Mouse (Mus musculus): ENCODE measurements around the gene Poln.

The Poln gene

DNA sequence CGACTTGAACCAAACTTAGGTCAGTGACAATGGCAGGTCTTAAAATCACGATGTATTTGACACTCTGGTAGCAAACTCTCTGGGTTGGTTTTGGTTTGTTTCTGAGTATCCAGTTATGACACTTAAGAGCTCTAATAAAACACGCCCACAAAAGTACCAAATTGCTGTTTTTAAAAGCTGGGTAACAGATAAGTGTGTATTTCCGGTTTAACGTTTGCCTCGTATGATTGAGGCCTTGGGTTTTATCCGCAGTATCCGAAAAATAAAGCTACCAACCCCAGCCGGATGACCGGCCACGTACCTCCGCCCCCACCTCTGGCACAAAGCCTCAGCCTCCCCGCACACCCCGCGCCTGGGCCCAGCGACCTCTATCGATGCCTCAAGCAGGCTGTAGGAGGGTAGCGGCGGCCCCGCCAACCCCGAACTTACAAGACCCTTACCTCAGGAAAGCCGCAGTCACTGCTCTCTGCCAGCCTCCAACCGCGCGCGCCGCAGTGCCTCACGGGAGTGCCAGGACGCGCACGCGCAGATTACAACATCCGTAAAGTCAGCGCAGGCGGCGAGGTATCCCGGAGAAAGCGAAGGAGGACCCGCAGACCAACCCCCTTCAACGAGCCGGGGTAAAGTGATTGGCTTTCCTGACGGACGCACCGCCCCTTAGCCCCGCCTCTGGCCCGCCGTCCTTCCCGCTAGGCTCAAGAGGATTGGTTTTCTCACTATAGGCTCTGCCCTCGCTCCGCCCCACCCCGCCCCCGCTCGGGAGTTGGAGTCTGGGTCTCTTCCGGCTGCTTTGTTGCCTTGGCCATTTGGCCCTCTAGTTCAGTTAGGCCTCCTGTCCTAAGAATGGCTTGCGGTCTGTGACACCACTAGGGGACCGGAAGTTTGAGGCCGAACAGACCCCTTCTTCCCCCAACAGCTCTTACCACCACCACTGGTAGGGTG is at the start of gene Poln, which contains the start of gene Haus3:
Poln (minus strand) TSS at position 499 of the 942 bp plus-strand sequence.
Haus3 (minus strand) TSS at position 578 of the 942 bp plus-strand sequence.
- peak; percentile 98 for DNase-seq

DNA sequence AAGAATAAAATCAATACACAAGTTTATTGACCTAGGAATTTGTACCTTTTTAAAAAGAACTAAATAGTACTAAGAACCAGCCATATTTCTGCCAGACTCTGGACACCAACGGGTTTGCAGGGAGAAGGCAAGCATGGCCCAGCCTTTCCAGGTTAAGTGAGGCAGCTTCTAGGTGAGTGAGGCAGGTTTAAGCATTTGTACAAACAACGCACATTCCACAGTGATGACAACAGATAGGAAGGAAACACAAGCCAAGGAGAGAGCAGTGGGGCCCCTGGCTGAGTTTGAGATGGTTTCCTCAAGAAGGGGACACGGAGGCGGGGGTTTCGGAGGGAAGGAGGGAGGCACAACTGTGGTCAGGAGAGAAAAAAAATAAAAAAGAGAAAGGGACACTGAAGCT is 49.4 kb upstream of the Poln start:
- no peak for DNase-seq

DNA sequence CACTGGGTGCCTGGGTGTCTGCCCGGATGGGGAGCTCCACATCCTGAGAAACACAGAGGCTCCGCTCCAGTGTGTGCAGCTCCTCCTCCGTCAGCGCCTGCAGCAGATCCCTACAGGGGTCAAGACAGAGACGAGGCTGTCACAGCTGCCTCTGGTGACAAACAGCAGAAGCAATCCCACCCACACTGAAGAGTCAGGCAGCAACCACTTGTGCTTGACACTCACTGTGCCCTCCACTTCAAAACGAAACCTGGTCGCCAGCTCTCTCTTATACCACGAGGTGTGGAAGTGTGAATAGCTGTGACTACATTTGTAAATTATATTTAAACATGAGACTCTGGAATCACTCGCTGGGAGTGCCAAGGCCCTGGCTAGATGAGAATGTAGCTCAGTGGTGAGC is 48.5 kb upstream of the Poln start:
- DNase-seq: no peak

DNA sequence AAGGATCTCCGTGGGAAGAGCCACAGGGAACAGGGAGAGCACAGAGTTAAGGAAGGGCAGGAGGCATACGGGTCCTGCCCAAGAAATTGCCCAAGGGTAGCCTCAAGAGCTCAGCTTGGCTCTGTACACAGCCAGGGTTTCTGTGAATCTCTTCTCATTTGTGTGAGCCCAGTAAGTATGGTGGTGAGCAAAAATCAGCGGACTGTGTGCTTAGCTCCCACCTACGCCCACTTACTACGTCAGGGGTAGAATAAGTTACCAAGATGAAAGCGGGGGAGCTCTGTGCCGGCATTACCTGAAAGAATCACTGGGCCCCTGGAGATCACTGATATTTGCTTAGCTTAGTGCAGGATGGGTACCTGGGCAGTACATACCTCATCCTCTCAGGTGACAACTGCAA is 46.8 kb upstream of the Poln start:
- no peak for DNase-seq

DNA sequence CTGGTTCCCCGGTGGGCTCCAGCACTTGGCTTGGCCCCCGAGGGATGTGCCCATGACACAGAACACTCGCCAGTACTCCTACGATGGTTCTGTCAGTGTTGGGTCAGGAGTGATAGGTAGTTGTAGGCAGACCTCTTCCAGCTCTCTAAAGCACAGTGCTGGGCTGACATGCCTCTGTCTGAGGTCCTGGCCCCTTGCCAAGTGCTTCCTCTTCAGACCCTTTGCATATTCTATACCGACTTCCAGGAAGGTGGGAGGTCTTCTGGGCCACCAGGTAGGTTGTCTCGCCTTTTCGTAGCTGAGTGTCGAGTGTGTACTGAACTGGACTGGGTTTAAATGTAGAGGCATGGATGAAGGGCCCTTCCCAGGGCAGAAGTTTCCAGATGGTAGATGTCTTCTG is 44.4 kb upstream of the Poln start:
- DNase-seq: no peak

DNA sequence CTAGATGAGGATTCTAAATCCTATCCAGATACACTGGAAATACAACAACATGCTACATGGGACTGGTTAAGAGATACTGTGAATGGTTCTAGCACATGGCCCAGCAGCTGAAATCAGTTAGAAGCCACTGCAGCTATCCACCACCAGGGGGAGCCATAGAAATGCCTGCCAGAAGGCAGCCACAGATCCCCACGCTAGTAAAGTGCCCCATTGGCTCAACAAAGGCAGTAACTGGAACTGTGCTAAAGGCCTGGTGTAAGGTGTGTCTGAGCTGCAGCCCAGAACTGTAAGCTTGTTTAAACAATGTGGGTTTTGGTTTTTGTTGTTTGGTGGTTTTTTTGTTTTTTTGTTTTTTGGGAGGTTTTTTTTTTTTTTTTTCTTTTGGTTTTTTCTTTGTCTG is 41.0 kb upstream of the Poln start:
- DNase-seq: peak; percentile 76

DNA sequence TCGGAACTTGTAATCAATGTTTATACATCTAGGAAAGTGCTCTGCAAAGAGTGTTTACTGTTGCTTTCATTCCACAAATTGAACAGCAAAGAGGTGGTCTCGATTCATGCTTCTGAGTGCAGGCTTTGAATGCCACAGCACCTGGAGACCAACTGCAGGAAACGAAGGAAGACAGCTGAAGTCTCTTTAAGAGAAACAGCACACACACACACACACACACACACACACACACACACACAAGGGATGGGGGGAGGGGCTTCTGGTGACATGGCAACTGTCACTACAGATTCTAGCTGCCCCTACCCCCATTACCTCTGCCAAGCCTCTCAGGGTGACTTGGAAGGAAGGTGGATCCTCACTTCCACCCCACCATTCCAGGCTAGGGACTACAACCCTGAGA is 38.3 kb upstream of the Poln start:
- DNase-seq: no peak

DNA sequence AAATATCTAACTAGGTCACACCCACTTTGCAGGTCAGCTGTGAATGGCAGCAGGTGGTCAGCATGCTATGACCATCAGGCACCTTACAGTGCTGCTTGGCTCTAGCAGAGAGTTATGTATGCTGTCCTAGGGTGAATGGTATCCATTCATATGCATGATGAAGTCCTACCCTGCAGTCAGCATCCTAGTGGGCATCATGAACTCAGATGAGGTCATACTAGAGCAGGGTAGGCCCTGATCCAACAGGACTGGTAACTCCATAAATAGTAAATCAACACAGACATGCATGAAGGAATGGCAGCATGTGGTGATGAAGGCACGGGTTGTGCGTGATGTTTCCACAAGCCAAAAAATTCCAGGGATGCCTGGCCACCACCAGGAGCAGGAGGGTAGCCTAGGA is 36.5 kb upstream of the Poln start:
- DNase-seq: no peak

DNA sequence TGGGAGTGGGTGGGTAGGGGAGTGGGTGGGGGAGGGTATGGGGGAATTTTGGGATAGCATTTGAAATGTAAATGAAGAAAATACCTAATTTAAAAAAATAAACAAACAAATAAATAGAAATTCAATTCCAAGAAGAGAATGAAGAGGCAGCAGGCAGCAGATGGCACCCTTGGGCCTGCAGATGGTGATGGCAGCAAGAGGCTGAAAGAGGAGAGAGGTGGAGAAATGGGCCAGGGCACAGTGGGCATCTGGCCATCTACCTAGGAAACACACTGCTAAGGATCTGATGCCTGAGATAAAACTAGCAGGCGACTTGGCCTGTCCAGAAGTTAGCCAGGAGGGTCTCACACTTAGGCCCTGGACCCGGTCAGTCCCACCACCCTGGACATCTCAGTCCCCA is 35.7 kb upstream of the Poln start:
- DNase-seq: no peak

DNA sequence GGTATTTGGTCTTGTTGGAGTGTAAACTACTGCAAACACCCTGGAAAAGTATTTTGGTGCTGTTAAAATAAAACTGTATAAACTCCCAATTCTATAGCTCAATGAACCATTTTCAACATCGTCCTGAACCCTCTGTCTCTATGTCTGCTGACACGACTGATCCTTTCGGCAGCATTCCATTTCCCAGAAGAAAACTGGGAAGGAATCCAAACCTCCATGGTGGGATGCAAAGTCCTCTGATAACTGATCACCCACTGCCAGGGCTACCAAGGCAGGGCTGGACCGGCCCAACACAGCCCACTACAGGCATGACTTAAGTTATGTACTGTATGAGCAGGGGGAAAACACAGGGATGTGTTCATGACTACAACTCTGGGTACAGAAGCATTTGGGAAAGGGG is 32.8 kb upstream of the Poln start:
- peak; percentile 51 for DNase-seq

DNA sequence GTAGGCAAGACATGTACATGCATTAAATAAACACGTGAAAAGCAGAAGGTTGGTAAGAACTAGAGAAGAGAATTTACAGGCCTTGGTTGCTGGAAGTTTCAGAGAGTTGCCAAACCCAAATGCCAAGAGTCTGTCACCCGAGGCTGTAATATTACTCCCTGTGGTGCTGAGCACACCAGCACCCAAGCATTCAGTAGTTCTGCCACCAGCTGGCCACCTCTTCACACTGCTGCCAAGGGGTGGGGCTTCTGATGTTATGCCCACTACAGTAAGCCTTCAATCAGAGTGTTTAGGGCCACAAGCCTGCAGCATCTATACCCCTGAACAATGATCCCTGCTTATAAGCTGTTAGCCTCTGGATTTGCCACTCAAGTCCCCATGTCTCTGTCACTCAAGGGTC is 32.1 kb upstream of the Poln start:
- DNase-seq: peak; percentile 49

DNA sequence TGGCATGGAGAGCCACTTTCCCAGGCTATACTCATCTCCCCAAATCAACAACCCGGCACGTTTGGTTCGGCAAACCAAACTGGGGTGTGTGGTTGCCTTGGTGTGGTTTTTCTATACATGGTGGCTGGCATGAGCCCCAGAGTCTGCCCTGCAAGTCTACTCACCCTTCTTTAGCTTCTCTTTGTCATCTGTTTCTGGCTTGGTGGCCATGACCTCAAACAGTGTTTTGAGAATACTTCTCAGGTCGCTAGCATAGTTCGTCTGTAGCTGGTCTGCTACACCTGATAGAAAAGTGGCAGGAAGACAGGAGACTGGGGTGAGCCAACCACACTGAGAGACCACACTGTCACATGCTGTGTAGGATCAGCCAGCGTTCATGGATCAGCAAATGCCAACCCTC is 29.4 kb upstream of the Poln start:
- DNase-seq: no peak

DNA sequence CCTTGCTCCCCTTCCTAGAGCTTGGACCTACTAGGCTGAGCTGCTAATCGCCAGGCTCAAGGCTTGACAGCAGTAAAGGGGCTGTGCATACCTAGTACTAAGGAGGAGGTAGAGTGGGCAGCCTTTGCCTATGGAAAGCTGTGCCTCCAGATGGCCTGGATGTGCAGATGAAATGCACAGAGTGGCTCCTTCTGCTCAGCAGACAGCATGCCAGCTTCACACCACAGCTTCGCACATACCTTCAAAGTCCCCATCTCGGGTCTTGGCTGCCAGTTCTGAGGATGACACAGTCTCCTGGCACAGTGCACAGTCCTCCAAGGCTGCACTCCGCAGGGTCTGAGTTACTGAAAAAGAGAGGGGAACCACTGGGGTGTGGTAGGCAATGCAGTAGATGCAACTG is 28.0 kb upstream of the Poln start:
- no peak for DNase-seq

DNA sequence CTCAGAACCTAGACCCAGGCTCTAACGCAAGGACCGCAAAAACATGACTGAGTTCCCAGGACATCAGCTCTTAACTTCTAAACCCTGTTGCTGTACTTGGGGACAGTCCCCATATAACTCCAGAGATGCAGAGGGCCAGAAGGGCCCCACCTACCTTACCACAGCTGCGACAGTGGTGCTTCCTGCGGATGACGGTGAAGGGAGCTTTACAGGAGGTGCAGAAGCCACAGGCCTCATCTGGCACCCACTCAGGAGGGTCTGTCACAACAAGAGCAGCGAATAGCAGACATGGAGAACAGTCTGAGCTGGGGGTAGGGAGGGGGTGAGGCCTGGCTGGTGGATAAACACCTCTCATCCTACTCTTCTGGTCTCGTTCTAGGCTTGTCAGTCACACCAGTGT is 27.2 kb upstream of the Poln start:
- no peak for DNase-seq

DNA sequence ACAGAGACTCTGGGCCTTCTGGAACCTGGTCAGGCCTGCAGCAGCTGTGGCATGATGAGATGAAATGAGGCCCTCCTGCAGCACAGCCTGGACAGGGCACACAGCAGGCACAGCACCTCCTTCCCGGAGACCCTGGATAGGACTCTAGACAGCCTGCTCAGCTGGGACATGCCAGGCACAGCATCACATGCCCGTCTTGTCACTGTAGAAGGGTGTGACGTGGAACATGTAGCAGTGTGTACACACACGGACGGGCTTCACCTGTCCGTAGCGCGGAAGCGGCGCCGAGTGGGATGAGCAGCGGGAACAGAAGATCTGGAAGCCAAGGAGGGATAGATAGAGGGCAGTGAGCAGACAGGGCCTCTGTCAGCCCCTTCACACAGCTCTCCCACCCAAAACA is 26.5 kb upstream of the Poln start:
- no peak for DNase-seq

DNA sequence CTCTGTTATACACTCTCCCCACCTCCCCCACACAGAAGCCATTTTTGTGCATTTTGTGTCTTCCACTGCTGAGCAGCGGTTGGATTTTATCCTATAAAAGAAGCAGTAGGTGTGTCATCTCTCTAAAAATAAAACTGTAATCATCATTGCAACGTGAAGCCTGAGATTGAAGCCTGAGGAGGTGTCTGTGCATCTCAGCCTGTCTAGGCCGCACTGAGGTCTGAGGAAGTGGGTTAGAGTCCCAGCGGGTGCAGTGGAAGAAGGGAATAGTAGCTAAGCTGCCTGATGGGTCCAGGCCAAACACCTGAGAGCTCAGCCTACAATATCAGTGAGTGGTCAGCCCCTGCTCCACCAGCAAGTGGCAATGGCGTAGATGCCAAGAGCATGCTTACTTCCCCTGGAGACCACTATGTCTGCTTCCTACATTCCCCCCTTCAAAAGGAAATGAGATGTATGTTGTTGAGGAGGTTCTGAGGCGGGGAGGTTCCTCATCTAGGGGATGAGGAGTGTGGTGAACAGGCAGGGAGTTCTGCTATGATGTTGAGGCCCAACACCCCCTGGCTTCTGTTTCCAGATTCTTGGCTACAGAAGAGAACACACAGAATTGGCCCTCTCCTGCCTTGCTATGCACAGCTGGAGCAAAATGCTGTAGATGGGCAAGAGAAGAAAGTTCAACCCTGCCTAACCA is 25.9 kb upstream of the Poln start:
- DNase-seq: no peak

DNA sequence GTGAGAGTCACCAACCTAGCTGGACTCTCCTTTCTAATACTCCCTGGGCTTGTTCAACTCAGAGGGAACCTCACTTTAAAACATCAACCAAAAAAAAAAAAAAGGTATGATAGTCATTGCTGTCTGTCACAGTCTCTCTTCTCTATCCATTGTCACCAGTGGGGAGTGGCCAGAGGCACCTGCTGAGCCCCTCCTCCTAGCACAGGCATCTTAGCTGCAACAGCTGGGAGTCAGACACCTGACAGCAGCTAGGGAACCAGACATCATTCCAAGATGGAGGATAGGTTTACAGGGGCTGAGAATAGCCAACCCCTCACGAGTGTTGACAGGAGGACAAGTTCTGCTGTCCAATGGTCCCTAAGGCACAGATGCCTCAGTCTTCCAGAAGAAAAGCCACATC is 25.2 kb upstream of the Poln start:
- DNase-seq: no peak

DNA sequence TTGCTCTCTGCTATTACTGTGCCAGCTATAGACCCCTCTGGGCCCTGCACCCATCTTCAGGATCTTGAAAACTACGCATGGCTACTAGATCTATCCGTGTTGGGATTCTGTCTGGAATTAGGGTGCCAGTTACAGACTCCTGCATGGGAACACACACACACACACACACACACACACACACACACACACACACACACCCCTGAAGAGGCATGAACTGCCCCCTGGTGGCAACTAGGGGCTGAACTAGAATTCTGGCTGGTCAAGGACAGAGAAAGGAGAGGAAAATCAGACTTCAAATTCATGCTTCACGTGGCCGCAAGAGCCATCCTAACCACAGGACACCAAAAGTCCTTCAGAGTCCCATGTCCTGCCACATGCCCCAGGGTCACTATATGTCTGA is 22.6 kb upstream of the Poln start:
- peak; percentile 42 for DNase-seq

DNA sequence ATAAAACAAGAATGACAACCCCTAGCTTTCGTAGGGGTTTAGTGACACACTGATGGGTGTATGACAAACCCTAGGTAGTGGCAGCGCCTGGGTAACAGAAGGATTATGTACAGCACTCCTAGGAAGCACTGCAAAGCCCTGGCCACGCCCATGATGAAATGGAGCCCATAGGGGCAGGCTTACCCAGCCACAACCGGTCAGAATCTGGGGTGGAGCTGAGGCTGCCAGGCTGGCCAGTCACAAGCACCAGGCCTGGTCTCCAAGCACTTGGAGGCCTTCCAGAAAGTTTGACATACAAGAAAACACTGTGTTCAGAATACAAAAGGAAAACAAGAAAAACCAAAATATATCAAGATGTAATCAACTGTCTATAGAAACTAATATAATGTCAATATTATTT is 21.8 kb upstream of the Poln start:
- DNase-seq: peak; percentile 74

DNA sequence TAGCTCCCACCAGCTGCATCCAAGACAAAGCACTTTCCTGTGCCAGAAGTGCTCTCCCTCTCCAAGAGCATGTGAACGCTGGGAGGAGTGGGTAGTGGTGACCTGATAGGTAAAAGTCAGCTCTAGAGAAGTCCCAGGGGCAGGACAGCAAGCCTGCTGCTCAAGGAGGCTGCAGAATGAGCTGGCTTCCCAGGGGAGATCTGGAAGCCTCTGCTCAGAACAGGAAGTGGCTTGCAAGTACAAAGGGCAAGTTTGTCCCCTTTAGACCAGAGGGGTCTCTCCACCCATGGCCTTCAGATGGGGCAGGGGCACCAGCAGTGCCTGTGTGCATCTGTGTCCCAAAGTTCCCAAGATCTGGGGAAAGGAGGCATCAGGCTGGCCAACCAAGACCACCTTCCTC is 20.3 kb upstream of the Poln start:
- DNase-seq: no peak

DNA sequence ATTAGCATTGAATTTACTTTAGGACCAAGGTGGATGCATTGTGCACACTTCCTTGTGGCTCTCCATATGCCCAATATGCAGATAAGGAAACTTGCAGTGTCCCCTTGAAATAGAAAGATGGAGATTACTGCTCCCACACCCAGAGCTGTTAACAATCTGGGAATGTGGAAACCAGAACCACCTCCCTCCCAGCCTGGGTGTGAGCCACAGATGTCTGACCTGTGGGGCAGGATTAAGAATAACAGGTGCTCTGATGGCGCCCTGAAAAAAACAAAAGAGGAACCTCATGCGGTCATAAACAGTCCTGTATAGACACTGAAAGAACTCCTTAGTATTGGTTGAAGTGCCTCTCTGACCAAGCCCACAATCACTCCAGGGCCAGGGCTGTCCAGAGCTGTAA is 19.6 kb upstream of the Poln start:
- no peak for DNase-seq

DNA sequence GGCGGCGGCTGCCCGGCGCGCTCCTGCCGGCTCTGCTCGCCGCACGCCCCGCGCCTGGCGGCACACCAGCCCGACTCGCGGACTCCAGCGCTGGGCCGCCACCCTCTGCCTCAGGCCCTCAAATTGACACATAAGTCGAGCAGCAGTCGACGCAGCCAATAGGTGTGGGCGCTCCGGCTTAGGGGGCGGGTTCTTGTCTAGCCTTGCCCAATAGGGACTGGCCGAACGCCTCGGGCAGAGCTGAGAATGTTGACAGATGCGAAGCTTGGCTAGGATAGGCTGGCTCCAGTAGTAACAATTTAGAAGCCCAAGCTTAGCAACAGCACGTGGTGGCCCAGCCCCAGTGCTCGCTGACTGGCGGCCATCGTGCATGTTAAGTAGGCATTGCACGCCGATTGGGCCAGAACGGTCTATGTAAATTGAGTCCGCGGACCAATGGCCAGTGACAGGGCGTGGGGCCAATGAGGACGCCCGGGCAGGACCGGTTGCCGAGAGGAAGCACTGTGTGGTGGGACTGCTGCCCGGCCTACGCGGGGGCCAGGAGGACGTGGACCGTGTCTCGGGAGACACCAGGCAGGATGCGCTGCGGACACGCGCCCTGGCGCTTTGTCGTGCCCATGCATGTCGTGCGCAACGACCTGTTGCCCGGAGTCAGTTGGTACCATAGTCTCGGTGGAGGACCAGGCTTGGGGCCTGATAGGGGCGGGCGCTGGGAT is 18.5 kb upstream of the Poln start, which contains the start of gene Mxd4:
Mxd4 (minus strand) TSS at position 120 of the 716 bp plus-strand sequence.
- DNase-seq: peak; percentile 99

DNA sequence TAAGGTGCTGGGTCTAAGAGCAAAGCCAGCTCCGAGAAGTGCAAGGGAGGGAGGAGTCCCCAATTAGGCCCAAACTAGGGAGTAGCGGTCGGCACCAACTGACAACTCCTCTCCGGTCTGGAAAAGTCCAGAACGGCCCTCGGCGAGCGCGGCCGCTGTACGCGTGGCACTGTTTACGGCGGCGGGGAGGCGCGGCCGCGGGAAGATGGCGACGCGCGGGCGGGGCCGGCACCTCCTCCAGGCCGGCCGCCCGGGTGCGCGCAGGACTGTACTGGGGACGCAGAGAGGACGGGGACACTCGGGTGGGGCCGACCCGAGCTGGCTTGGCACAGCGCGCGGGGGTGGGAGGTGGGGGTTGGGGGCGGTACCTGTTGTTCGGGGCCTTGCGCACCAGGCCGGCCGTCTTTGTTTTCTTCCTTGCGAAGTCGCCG is 17.7 kb upstream of the Poln start:
- peak; percentile 81 for DNase-seq

All from kidney, postnatal 14 days (tissue).